ENCODE assay signal across 21 mouse cellular contexts in genomic region chr9:27146826-27147225, GRCm38 (mm10). TPM values are rescaled to one million over a fixed set of nuclear protein-coding genes. Genes with fewer than 3 reads are reported as not detected.
DNase-seq lines count a peak whose midpoint lies in the region; ATAC-seq and TF ChIP-seq lines count a peak whose summit lies in the region.
"Had no signal": no experiment of that assay in that cellular context is flagged by ENCODE, and none has a peak within 500 bp of the region (broad histone marks: within the 10 kb centered on the region; RNA-seq: fewer than 3 reads in every experiment).

No protein-coding gene starts in this region.

- peak overlapping the region; percentile 75; the same call in 1 of the 2 replicates for H3K27ac ChIP-seq in layer of hippocampus, adult 2 months
- H3K27ac ChIP-seq in lung, postnatal 0 days (ENCODE audit: low read length): no peak overlapping the region
- H3K27ac ChIP-seq: hindbrain, embryonic 12.5 days; hindbrain, embryonic 15.5 days had no signal

- H3K4me1 ChIP-seq in lung, postnatal 0 days (ENCODE audit: insufficient read depth, low read depth, low read length): no peaks in the 10 kb centered on the region

- H3K4me3 ChIP-seq in layer of hippocampus, adult 2 months: no peak overlapping the region
- H3K4me3 ChIP-seq in lung, postnatal 0 days (ENCODE audit: low read depth, low read length): no peak overlapping the region
- H3K4me3 ChIP-seq: hindbrain, embryonic 12.5 days; hindbrain, embryonic 15.5 days had no signal

- no peak for TF ChIP-seq CTCF in layer of hippocampus, adult 2 months (conservative IDR thresholded peaks at IDR 0.05)
- no peak for TF ChIP-seq CTCF in lung, postnatal 0 days (IDR thresholded peaks at IDR 0.05)

- no peak overlapping the region for H3K4me2 ChIP-seq in lung, postnatal 0 days (replicated peaks; ENCODE audit: low read depth, low read length)
- H3K4me2 ChIP-seq: heart, embryonic 11.5 days; hindbrain, embryonic 12.5 days; hindbrain, embryonic 15.5 days had no signal

- H3K27me3 ChIP-seq in lung, postnatal 0 days (replicated peaks; ENCODE audit: insufficient read depth, low read length): no peaks in the 10 kb centered on the region
- H3K27me3 ChIP-seq: hindbrain, embryonic 12.5 days; hindbrain, embryonic 15.5 days had no signal

- H3K9ac ChIP-seq in lung, postnatal 0 days (replicated peaks; ENCODE audit: low read depth): no peak overlapping the region
- H3K9ac ChIP-seq: forebrain, postnatal 0 days; hindbrain, embryonic 12.5 days; hindbrain, embryonic 15.5 days had no signal

- peak; percentile 23; the same call in 1 of the 2 replicates for ATAC-seq in lung, postnatal 0 days
- ATAC-seq: activated CD4-positive, CD25-positive, alpha-beta regulatory T cell, adult 4 months; CD4-positive, CD25-positive, alpha-beta regulatory T cell, adult 4 months; forebrain, embryonic 14.5 days; forebrain, postnatal 0 days had no signal

- 78% methylated on average over 2 of the region's 2 CpGs for WGBS in lung, postnatal 0 days

- TF ChIP-seq EP300 in lung, postnatal 0 days (IDR thresholded peaks at IDR 0.05): no peak

- no peaks in the 10 kb centered on the region for H3K9me3 ChIP-seq in lung, postnatal 0 days (ENCODE audit: low read length)
- H3K9me3 ChIP-seq: hindbrain, embryonic 12.5 days; hindbrain, embryonic 15.5 days had no signal

- no peaks in the 10 kb centered on the region for H3K36me3 ChIP-seq in lung, postnatal 0 days (ENCODE audit: insufficient read depth, low read length)
- H3K36me3 ChIP-seq: hindbrain, embryonic 15.5 days had no signal

- no peak for DNase-seq in layer of hippocampus, adult 2 months (ENCODE audit: low spot score in 2 of 2)
- no peak for DNase-seq in layer of hippocampus, adult 11-12 months (ENCODE audit: low spot score)
- DNase-seq in lung, postnatal 0 days (ENCODE audit: low spot score): peak; percentile 26
- no peak for DNase-seq in lung, postnatal 25 days (ENCODE audit: low spot score)
- DNase-seq in NIH3T3 (ENCODE audit: low read depth): peak; percentile 42
- no peak for DNase-seq in thymus, postnatal 14 days
- no peak for DNase-seq in heart, adult 18-20 months
- DNase-seq: adrenal gland, adult 8-10 months; adrenal gland, postnatal 25 days; cerebellum, adult 18-20 months; cerebellum, adult 9-10 months; cerebellum, postnatal 14 days; forebrain, postnatal 0 days; gastrocnemius, postnatal 25 days had no signal

RNA-seq across cellular contexts. Expression of gene Jam3, which starts 8.4 kb away (rescaled TPM):
- total RNA-seq in layer of hippocampus, adult 2 months (2021): 10 to 100 TPM; 36.4 to 42.3 TPM
- 18.9 and 20.4 TPM in 2 replicates for polyA plus RNA-seq in lung, postnatal 0 days (2015; fragmentation: Nextera tagmentation; extraction: Ambion mirVana)
- 10 to 100 TPM; 12.4 to 13.9 TPM for total RNA-seq in heart, adult 18-20 months (2021)
- total RNA-seq: MEL had no signal

Comparison
In these comparisons a context has a peak if more than half of its experiments do, and no peak if none do; other contexts are left out.
1. DNase-seq: peak in lung, postnatal 0 days (single experiment) and NIH3T3 (single experiment); none in layer of hippocampus, adult 2 months (0 of 2), layer of hippocampus, adult 11-12 months (single experiment), lung, postnatal 25 days (single experiment), thymus, postnatal 14 days (single experiment) and heart, adult 18-20 months (0 of 2).